Mouse (Mus musculus) embryonic stem cell, embryonic (primary cell): ENCODE results near the gene Umps.

ENCODE experiments used
- CTCF ChIA-PET, 4 experiments: fragments of 300-600 bp in 2 of 4; fragments of 350-600 bp in 2 of 4; sonication (Branson Sonifier 250); formaldehyde crosslinking; loops; one replicate each; lab custom pipeline; 2022; ENCODE audit warnings: inconsistent platforms in 2 of 4; lab: Charles Lee
- POLR2A ChIA-PET, 4 experiments: fragments of 300-600 bp in 2 of 4; fragments of 350-600 bp in 2 of 4; sonication (Branson Sonifier 250); formaldehyde crosslinking; loops; one replicate each; lab custom pipeline; 2022; ENCODE audit warnings: antibody characterized with exemption in 4 of 4, inconsistent platforms in 1 of 4; lab: Charles Lee

The Umps gene

DNA sequence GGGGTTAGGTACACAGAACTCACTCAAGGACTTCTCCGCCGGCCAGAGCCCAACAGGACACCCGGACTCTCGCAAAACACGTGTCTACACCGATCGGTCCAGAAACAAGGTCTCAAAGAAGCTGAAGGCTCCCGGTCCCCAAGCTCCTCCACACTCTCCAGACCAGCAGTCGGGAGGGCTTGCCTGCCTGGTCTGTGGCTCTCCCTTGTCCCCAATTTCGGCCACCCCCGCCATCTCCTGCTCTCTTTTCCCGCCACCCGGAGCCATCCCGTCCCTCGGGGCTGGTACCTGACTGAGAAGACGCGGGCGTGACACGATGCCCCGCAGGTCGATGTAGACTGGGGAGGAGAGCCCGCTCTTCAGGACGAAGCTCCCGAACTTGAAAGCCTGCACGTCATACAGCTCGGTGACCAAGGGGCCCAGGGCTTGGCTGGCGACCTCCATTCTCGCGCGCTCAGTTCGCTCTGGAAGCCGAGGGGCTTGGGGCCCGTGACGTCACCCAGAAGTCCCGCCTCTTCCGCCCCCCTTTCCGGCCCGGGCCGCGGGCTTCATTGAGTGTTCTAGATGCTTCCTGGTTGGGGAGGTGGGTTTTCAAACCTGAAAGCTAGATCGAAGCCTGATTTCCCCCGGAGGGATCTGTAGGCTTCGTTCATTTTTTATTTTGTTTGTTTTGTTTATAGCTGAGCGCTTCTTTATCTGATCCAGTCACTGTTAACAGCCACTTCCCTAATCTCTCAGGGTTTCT lies at the start of gene Umps:
Gene Umps (minus strand): TSS at position 501 of the 745 bp plus-strand sequence.
- ChIA-PET POLR2A (interaction anchor here (0.6 to 9.1 kb wide), 27 partner anchors 9 to 204 kb away, joined by 3 to 93 read pairs (median 3); no protein-coding TSS in a partner anchor), CTCF (interaction anchor here in 2 of 4 experiments (1.2 to 2.3 kb wide), 3 partner anchors 21 to 146 kb away, joined by 3 to 7 read pairs (median 4); no protein-coding TSS in a partner anchor)

DNA sequence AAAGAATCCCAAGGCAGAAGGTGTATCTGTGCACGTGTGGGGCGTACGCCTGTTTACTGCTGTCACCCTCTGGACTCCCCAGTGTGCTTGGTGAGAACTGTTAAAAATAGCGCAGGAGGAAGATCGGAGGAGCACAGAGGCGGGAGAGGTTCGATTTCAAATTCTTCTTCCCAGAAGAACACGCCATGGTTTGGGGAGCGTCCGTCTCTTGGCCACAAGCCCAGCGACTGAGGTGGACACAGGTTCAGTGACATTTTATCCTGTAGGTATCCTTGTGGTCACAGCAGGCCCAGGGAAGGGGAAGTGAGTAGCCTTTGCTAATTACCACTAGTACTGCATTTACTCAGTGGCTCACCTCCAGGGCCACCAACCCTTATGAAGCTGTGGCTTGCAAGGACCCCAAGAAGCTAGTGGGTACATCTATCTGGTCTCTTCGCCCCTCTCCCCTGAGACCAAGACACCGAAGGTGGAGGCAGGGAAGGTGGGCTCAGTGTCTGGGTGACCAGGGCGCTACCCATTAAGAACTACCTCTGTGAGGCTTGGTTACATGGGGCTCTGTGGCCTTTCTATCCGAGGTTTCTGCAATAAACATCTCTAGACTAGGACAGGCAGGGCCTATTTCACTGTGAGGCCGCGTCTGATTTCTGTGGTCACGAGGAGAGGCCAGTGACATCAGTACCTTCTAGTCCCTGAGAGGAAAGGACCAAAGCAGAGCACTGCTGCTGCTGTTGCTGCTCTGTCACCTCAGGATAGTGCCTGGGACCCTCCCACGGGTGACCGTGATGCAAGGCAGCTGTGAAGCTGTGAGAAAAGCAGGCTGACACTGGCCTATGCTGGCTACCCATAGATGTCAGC lies 45.4 kb upstream of the Umps start:
- ChIA-PET POLR2A (no interaction called here), CTCF (interaction anchor here in 3 of 4 experiments (0.5 to 0.9 kb wide), 3 partner anchors 71 to 1490 kb away, joined by 3 to 4 read pairs (median 4); no protein-coding TSS in a partner anchor)

DNA sequence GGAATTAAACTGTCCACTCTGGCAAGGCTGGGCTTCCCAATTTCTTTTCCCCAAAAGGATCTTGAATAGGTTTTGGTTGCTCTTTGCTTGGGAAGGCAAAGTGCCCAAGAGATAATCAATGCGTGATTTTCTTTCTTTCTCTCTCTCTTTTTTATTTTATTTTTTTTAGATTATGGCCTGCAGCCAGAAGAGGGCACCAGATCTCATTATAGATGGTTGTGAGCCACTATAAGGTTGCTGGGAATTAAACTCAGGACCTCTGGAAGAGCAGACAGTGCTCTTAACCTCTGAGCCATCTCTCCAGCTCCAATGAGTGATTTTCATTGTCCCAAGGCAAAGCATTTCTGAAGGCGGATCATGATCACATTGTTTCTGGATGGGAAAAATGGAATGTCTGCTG lies 42.7 kb upstream of the Umps start:
- ChIA-PET CTCF (interaction anchor here in 3 of 4 experiments (0.5 to 1.3 kb wide), 8 partner anchors 10 to 124 kb away, joined by 3 to 7 read pairs (median 4); no protein-coding TSS in a partner anchor), POLR2A (no interaction called here)

DNA sequence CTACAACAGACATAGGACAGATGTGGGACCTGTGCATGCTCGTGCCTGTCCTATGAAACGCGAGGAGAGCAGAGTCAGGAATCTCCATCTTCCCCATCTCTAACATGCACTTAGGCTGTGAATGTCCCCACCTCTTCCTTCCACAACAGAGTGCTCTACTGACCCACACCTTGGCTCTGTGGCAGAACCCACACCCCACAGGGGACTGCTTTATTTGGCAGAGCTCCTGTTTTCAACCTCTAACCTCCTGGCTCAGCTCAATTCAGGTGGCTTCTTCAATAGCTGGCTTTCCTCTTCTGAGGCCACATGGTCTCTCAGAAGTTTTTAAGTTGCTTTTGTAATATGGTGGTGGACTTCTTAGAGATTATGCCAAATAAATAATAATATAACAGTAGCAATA lies 39.1 kb upstream of the Umps start:
- CTCF ChIA-PET = interaction anchor here in 3 of 4 experiments (0.6 to 1.0 kb wide), 3 partner anchors 91 to 185 kb away, joined by 3 to 6 read pairs (median 3); no protein-coding TSS in a partner anchor
- POLR2A ChIA-PET = interaction anchor here in 1 of 4 experiments (0.6 to 1.4 kb wide), 2 partner anchors 11 to 63 kb away, joined by 3 read pairs; no protein-coding TSS in a partner anchor

DNA sequence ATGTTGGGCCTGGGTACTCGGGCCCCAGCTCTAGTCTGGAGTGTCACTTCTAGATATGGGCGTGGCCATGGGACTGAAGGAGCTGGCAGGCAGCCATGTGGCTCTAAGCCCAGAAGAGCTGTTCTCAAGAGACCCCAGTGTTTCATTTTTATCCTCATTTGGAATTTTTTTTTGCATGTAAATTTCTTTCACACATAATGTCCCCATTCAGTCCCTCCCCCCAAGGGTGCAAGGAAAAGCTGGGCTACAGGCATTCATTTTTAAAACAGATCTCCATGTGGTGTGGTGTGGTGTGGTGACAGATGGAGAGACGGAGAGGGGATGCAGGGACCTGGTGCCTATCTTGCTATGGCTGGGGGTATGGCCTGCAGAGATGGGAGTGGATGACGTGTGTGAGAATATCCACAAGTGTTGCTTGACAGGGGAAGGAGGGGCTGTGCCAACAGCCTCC lies 37.3 kb upstream of the Umps start:
- POLR2A ChIA-PET = interaction anchor here in 1 of 4 experiments (0.6 to 1.5 kb wide), 3 partner anchors 9 to 109 kb away, joined by 3 to 5 read pairs (median 3); no protein-coding TSS in a partner anchor
- CTCF ChIA-PET = interaction anchor here in 3 of 4 experiments (1.0 to 2.3 kb wide), 8 partner anchors 9 to 183 kb away, joined by 3 to 7 read pairs (median 4); no protein-coding TSS in a partner anchor

DNA sequence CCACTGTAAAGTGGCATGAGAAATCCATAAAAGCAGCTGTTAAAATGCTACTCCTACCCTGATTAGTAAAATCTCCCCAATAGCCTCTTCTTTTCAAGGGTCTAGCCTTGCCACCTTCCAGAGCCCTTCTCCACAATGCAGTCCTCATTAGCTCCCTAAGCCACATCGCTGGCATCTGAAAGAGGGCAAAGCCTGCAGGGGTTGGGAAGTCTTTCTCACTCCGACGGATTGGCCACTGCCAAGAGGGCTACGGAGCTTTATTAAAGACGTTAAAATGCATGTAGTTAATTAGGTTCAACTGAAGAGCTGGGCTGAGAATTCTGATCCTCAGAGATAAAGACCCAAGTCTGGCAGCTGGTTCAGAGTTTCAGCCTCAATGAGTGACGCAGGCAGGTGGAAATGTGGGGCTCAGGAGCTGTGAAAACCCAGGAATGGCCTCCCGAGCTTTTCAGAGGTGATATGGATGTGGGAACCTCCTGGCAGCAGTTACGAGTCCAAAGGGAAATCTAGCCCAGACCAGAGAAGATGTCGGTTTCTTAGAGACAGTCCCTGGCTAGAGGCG lies 36.8 kb upstream of the Umps start:
- ChIA-PET CTCF (interaction anchor here in 3 of 4 experiments (1.0 to 2.3 kb wide), 8 partner anchors 8 to 183 kb away, joined by 3 to 7 read pairs (median 4); no protein-coding TSS in a partner anchor), POLR2A (interaction anchor here in 1 of 4 experiments (1.4 to 1.5 kb wide), 2 partner anchors 8 to 109 kb away, joined by 3 to 5 read pairs; no protein-coding TSS in a partner anchor)

DNA sequence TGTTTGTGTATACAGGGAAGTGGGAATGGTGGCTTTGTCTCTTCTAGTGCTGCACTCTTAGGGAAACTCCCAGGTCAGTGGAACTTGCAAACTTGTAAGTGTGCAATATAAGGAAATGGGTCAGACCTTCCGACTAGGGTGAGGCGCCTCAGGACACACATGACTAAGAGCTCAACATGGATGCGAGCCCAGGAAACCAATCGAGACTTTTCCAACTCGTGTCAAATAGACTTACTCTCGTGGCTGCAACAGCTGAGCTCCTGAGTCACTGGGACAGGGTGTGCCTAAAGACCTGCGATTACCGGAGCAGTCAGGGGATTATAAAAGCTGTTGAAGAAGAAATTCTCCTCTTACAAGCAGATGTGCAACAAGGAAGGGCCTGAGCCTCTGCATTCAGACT lies 33.9 kb upstream of the Umps start:
- ChIA-PET POLR2A (interaction anchor here in 2 of 4 experiments (1.0 to 1.9 kb wide), 6 partner anchors 16 to 115 kb away, joined by 3 to 8 read pairs (median 4); no protein-coding TSS in a partner anchor), CTCF (interaction anchor here (0.6 to 5.0 kb wide), 12 partner anchors 9 to 293 kb away, joined by 3 to 49 read pairs (median 4); no protein-coding TSS in a partner anchor)

DNA sequence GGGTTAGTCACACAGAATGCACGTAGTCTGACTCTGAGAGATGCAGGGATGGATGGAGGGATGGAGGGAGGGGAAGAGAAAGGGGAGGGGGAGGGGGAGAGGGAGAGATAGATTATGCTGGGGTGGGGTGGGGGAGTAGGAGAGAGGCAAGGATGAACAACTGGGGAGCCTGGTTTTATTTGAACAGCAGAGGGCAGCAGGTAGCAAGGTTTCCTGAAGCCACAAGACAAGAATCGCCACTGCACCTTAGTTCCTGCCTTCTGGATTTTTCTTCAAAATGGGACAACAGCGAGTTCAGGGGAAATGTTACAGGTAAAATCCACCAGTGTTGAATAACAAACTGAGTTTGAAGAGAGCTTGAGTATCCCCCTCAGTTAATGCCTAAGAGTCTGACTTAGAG lies 32.5 kb upstream of the Umps start:
- ChIA-PET CTCF (interaction anchor here (0.9 to 5.0 kb wide), 21 partner anchors 11 to 186 kb away, joined by 3 to 49 read pairs (median 4); partner anchors contain the start of gene Itgb5 (in 1 of the 4)), POLR2A (interaction anchor here in 3 of 4 experiments (0.7 to 1.9 kb wide), 13 partner anchors 17 to 176 kb away, joined by 3 to 8 read pairs (median 3); no protein-coding TSS in a partner anchor)

DNA sequence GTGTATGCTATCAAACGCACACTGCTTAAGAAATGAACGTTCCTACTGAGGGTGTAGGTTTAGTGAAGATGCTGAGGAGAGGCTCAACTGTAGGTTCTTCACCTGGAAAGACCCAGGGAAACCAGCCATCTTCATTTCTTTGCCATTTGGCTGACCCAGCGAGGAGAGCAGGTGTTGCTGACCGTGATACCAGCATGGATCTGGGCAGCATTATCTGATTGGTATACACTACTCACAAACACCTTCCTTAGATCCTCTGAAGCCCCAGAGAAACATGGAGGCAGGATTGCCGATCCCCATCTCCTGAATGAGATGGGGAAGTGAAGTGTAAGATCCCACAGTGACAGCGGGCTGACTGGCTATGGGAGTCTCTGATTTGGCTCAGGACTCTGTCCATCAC lies 31.2 kb upstream of the Umps start:
- CTCF ChIA-PET = interaction anchor here in 2 of 4 experiments (1.4 to 5.0 kb wide), 2 partner anchors 115 kb away, joined by 6 to 49 read pairs; no protein-coding TSS in a partner anchor
- POLR2A ChIA-PET = no interaction called here

DNA sequence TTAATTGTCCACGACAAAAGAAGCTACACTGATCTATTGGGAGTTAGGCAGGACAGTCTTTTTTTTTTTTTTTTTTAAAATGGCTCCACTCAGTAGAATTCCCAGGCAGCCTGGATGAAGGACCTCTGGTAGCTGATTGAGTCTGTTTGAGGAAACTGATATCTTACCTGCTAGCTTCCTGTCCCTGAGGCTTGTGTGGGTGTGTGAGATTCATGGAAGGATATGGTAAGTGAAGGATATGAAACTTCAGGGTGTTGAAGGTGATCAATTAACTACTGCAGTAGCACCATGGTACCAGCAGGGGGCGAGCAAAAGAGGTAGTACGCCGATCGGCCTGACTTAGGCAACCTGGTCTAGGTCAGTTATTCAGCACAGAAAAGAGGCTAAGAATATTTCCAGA lies 29.2 kb upstream of the Umps start:
- POLR2A ChIA-PET = interaction anchor here in 2 of 4 experiments (0.6 to 1.8 kb wide), 10 partner anchors 8 to 1074 kb away, joined by 3 to 6 read pairs (median 3); partner anchors contain the start of gene Umps (in 1 of the 2)
- CTCF ChIA-PET = interaction anchor here in 3 of 4 experiments (0.5 to 2.1 kb wide), 9 partner anchors 8 to 422 kb away, joined by 3 to 12 read pairs (median 6); no protein-coding TSS in a partner anchor

DNA sequence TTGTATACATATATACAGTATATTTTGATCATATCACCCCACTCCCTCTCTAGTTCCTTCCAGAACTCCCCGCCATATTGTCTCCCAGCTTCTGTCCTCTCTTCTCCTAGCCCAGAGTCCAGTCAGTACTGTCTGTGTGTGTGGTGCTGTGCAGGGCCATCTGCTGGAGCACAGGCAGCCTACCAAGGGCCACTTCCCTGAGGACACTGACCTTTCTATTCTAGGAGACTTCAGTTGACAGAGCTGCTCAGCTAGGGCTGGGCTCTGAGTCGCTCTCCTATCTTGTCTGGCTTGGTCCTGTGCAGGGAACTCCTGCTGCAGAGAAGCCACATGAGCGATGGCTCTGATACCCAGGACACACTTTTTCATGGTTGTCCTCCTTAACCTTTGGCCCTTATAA lies 28.7 kb upstream of the Umps start:
- ChIA-PET POLR2A (interaction anchor here in 2 of 4 experiments (0.6 to 2.0 kb wide), 15 partner anchors 8 to 1075 kb away, joined by 3 to 7 read pairs (median 3); partner anchors contain the start of gene Umps (in 2 of the 2)), CTCF (interaction anchor here in 3 of 4 experiments (0.5 to 2.1 kb wide), 9 partner anchors 9 to 422 kb away, joined by 3 to 12 read pairs (median 6); no protein-coding TSS in a partner anchor)

DNA sequence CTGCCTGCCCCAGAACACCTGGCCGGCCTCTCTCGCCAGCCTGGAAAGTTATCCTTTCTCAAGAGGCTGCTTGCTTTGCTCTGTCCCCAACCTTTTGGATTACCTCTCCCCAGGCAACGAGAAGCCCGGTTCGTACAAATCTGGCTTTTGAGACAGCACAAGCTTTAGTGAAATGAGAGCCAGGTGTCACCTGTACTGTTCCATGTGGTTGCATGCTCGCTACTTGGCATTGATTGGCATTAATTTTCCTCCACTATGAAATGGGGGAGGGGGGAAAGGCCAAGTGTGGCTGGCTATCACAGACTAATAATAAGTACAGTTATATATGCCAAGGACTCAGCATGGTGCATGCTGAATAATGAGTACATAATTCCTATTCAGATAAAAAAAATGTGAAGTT lies 27.5 kb upstream of the Umps start:
- ChIA-PET CTCF (interaction anchor here (0.8 to 2.1 kb wide), 8 partner anchors 10 to 507 kb away, joined by 3 to 8 read pairs (median 5); no protein-coding TSS in a partner anchor), POLR2A (interaction anchor here in 3 of 4 experiments (0.6 to 2.0 kb wide), 12 partner anchors 7 to 101 kb away, joined by 3 to 7 read pairs (median 3); partner anchors contain the start of gene Umps (in 1 of the 3))

DNA sequence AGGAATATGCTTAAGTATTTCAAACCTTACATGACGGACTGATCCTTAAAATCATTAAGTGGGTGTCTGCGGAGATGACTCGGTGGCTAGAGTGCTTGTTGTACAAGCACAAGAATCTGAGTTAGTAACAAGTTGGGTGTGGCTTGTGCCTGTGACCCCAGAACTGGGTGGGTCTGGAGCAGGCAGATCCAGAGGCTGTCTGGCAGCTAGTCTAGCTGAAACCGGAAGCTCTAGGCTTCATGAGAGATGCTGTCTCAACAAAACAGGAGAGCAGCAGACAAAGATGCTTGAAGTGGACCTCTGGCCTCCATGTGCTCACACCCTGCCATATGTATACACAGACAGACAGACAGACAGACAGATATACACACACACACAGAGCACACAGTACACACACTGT lies 23.9 kb upstream of the Umps start:
- ChIA-PET POLR2A (interaction anchor here in 1 of 4 experiments (1.1 kb wide), 1 partner anchor 10 kb away, joined by 4 read pairs; no protein-coding TSS in a partner anchor), CTCF (interaction anchor here in 2 of 4 experiments (0.6 to 1.0 kb wide), 2 partner anchors 146 to 170 kb away, joined by 3 to 5 read pairs; no protein-coding TSS in a partner anchor)

DNA sequence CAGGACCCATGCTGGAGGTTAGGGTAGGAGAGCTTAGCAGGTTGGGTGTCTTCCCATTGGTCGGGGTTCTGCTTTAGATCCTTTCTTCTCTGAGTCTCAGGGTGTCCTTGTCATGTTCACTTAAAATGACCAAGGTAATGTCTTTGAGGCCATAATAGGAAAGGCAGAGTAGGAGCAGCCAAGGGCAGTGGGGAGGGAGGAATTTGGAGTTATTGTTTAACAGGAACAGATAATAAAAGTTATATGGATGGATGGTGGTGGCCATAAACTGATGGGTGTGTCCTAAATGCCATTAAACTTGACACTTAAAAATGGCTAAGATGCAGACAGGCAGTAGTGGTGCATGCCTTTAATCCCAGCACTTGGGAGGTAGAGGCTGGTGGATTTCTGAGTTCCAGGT lies 22.3 kb upstream of the Umps start:
- ChIA-PET CTCF (interaction anchor here (1.0 to 2.7 kb wide), 23 partner anchors 9 to 244 kb away, joined by 3 to 17 read pairs (median 5); partner anchors contain the start of gene Umps (in 1 of the 4)), POLR2A (interaction anchor here in 3 of 4 experiments (0.7 to 2.4 kb wide), 10 partner anchors 9 to 98 kb away, joined by 3 to 26 read pairs (median 4); partner anchors contain the start of gene Umps (in 1 of the 3))

DNA sequence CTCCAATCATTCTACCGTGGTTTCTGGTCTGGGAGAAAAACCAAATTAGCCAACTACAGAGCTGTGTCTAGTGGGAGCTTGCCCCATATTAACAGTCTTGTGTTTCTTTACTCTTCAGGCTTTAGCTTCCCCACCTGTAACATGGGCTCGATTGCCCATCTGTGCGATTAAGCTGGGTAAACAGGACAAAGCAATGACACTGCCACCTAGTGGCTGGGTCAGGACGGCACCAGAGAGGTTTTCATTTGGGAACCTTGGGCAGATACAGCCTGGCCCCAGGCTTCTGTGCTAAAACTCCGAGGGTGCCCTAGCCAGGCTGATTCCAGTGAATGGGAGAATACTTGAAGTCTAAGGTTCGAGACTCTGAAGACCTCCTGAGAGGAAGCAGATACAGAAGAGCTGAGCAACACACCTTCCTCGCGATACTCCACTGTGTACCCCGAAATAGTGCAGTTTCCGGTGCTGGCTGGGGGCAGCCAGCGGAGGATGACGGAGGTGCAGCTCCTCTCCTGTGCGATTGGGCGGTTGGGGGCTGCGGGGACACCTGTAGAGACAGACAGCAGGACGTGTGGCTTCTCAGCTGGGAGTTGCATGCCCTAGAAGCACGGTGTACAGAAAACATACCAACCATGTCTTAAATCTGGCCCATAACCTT lies 21.6 kb upstream of the Umps start:
- ChIA-PET CTCF (interaction anchor here (0.6 to 2.7 kb wide), 58 partner anchors 8 to 803 kb away, joined by 3 to 21 read pairs (median 4); partner anchors contain the start of genes Umps (in 2 of the 4), Itgb5 (in 1 of the 4) and Osbpl11 (in 1 of the 4)), POLR2A (interaction anchor here (0.6 to 2.4 kb wide), 18 partner anchors 9 to 558 kb away, joined by 3 to 26 read pairs (median 4); partner anchors contain the start of gene Umps (in 2 of the 4))

DNA sequence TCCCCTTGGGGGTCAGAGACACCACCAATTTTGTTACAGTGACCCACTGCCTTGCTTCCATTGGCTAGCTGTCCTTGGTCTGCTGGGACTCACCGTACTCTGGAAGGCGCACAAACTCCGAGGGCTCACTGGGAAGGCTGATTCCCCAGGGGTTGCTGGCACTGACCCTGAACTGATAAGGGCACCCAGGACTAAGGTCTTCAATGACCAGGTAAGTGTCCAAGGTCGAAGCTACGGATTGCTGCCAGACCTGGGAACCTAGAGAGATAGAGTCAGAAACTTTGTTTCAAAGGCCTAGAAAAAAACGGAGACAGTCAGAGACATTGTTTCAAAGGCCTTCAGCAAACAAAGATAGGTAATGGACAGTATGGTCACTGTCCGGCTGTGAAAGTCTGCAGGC lies 20.2 kb upstream of the Umps start:
- ChIA-PET CTCF (interaction anchor here in 3 of 4 experiments (0.7 to 2.7 kb wide), 9 partner anchors 10 to 166 kb away, joined by 3 to 17 read pairs (median 5); no protein-coding TSS in a partner anchor), POLR2A (interaction anchor here in 2 of 4 experiments (0.6 to 2.4 kb wide), 4 partner anchors 8 to 30 kb away, joined by 5 to 26 read pairs (median 6); partner anchors contain the start of gene Umps (in 1 of the 2))
